In genomic region chr15:84924781-84925315, GRCm38 (mm10) we compare ENCODE assay signal across 8 mouse cellular contexts. TPM values are rescaled to one million over a fixed set of nuclear protein-coding genes. Genes with fewer than 3 reads are reported as not detected.
A peak's percentile ranks its signal among the peaks of the same experiment; 100 is the strongest.
DNase-seq lines count a peak whose midpoint lies in the region; ATAC-seq and TF ChIP-seq lines count a peak whose summit lies in the region.

No protein-coding gene starts in this region.

- H3K4me3 ChIP-seq in layer of hippocampus, adult 2 months: peak overlapping the region; percentile 86
- H3K4me3 ChIP-seq in heart, embryonic 11.5 days (ENCODE audit: low read depth, low read length): peak overlapping the region; percentile 95
- peak overlapping the region; percentile 97 for H3K4me3 ChIP-seq in limb, embryonic 10.5 days
- peak overlapping the region; percentile 97 for H3K4me3 ChIP-seq in midbrain, embryonic 14.5 days (replicated peaks; ENCODE audit: low read depth, low read length)

- peaks cover 20% of the 10 kb centered on the region for H3K36me3 ChIP-seq in heart, embryonic 11.5 days (ENCODE audit: control insufficient read depth, insufficient read depth, low read length)
- H3K36me3 ChIP-seq in limb, embryonic 10.5 days: peaks cover 36% of the 10 kb centered on the region
- H3K36me3 ChIP-seq in midbrain, embryonic 14.5 days (ENCODE audit: control insufficient read depth, insufficient read depth, low read length): peaks cover 26% of the 10 kb centered on the region

- no peaks in the 10 kb centered on the region for H3K27me3 ChIP-seq in heart, embryonic 11.5 days (ENCODE audit: control insufficient read depth, insufficient read depth, low read length)
- H3K27me3 ChIP-seq in limb, embryonic 10.5 days (ENCODE audit: low read depth, poor library complexity, severe bottlenecking): no peaks in the 10 kb centered on the region
- H3K27me3 ChIP-seq in midbrain, embryonic 14.5 days (ENCODE audit: control insufficient read depth, insufficient read depth, low read length): no peaks in the 10 kb centered on the region

- H3K9me3 ChIP-seq in heart, embryonic 11.5 days (replicated peaks; ENCODE audit: control insufficient read depth, low read length): no peaks in the 10 kb centered on the region
- no peaks in the 10 kb centered on the region for H3K9me3 ChIP-seq in limb, embryonic 10.5 days (replicated peaks)
- H3K9me3 ChIP-seq in midbrain, embryonic 14.5 days (ENCODE audit: control insufficient read depth, low read length): no peaks in the 10 kb centered on the region

- no peak overlapping the region for H3K27ac ChIP-seq in layer of hippocampus, adult 2 months
- H3K27ac ChIP-seq in heart, embryonic 11.5 days (ENCODE audit: low read depth, low read length): no peak overlapping the region
- no peak overlapping the region for H3K27ac ChIP-seq in limb, embryonic 10.5 days
- H3K27ac ChIP-seq in midbrain, embryonic 14.5 days (replicated peaks; ENCODE audit: low read depth, low read length): no peak overlapping the region

- DNase-seq in layer of hippocampus, adult 2 months (ENCODE audit: low spot score in 2 of 2): no peak
- DNase-seq in layer of hippocampus, adult 9-10 months (ENCODE audit: low spot score): no peak
- peak; percentile 70 for DNase-seq in c-Kit-negative CD71-positive TER-119-positive erythroid progenitor cells, embryonic 14.5 days (ENCODE audit: low read depth, low spot score)
- DNase-seq in limb, embryonic 10.5 days (ENCODE audit: low spot score): peak; percentile 44
- DNase-seq in midbrain, embryonic 14.5 days: peak; percentile 89
- no peak for DNase-seq in adrenal gland, postnatal 25 days

- peak; percentile 91 for TF ChIP-seq CTCF in layer of hippocampus, adult 2 months (conservative IDR thresholded peaks at IDR 0.05)

- peak overlapping the region; percentile 69 for H3K4me2 ChIP-seq in heart, embryonic 11.5 days
- H3K4me2 ChIP-seq in midbrain, embryonic 14.5 days (ENCODE audit: low read length): peak overlapping the region; percentile 86

- H3K4me1 ChIP-seq in heart, embryonic 11.5 days (ENCODE audit: control insufficient read depth, insufficient read depth, low read length): peaks cover 17% of the 10 kb centered on the region
- peaks cover 27% of the 10 kb centered on the region for H3K4me1 ChIP-seq in limb, embryonic 10.5 days
- H3K4me1 ChIP-seq in midbrain, embryonic 14.5 days (ENCODE audit: control insufficient read depth, insufficient read depth, low read length): peaks cover 5% of the 10 kb centered on the region

- H3K9ac ChIP-seq in heart, embryonic 11.5 days (ENCODE audit: low read depth, low read length): 0 out of 2 replicates have a peak overlapping the region, but pooled peaks have one; percentile 12
- H3K9ac ChIP-seq in midbrain, embryonic 14.5 days (replicated peaks; ENCODE audit: low read length): peak overlapping the region; percentile 30; the same call in 1 of the 2 replicates

- WGBS in heart, embryonic 11.5 days (ENCODE audit: insufficient replicate concordance): 11% methylated on average over 9 of the region's 9 CpGs
- 24% methylated on average over 9 of the region's 9 CpGs for WGBS in limb, embryonic 10.5 days
- 12% methylated on average over 9 of the region's 9 CpGs for WGBS in midbrain, embryonic 14.5 days

- no peak for ATAC-seq in heart, embryonic 11.5 days (replicated peaks; ENCODE audit: insufficient number of reproducible peaks, low FRiP score, low TSS enrichment)
- ATAC-seq in midbrain, embryonic 14.5 days (ENCODE audit: low FRiP score, low TSS enrichment): no peak
- no peak for ATAC-seq in frontal cortex, adult (ENCODE audit: low TSS enrichment)

RNA-seq across cellular contexts. Expression of gene Nup50, which starts 1.6 kb away (rescaled TPM):
- total RNA-seq in layer of hippocampus, adult 2 months (2021): 10 to 100 TPM; 32.0 to 33.3 TPM
- 28.5 and 33.1 TPM in 2 replicates for polyA plus RNA-seq in heart, embryonic 11.5 days (2014; fragmentation: Nextera tagmentation; extraction: Ambion mirVana)
- 67.9 and 69.1 TPM in 2 replicates for polyA plus RNA-seq in limb, embryonic 10.5 days (2016; fragmentation: Nextera tagmentation; extraction: Ambion mirVana)
- polyA plus RNA-seq in midbrain, embryonic 14.5 days (2014; fragmentation: Nextera tagmentation; extraction: Ambion mirVana): 19.4 and 28.7 TPM in 2 replicates
- total RNA-seq in adrenal gland, postnatal 25 days (2021): 40.0 and 40.8 TPM in 2 replicates

RNA-seq across cellular contexts. Expression of gene Gm29666, which starts 5.0 kb away (rescaled TPM):
- total RNA-seq in layer of hippocampus, adult 2 months (2021): 1 to 10 TPM; 1.4 to 1.7 TPM
- polyA plus RNA-seq in heart, embryonic 11.5 days (2014; fragmentation: Nextera tagmentation; extraction: Ambion mirVana): 0.27 and 0.52 TPM in 2 replicates
- 1.2 and 1.3 TPM in 2 replicates for polyA plus RNA-seq in limb, embryonic 10.5 days (2016; fragmentation: Nextera tagmentation; extraction: Ambion mirVana)
- polyA plus RNA-seq in midbrain, embryonic 14.5 days (2014; fragmentation: Nextera tagmentation; extraction: Ambion mirVana): 0.46 and 0.51 TPM in 2 replicates
- total RNA-seq in adrenal gland, postnatal 25 days (2021): 0.24 and 0.39 TPM in 2 replicates

Comparison
In these comparisons a context has a peak if more than half of its experiments do, and no peak if none do; other contexts are left out.
1. DNase-seq: peak in c-Kit-negative CD71-positive TER-119-positive erythroid progenitor cells, embryonic 14.5 days (single experiment), limb, embryonic 10.5 days (single experiment) and midbrain, embryonic 14.5 days (single experiment); none in layer of hippocampus, adult 2 months (0 of 2), layer of hippocampus, adult 9-10 months (single experiment) and adrenal gland, postnatal 25 days (single experiment).
2. Peak in every context shown above with its lines, with median percentiles within 50 percentile points of each other: H3K4me3 ChIP-seq.